Mouse (Mus musculus) thymus, adult 2 months (tissue): ENCODE measurements around the gene Fndc7. TPM values are rescaled to one million over a fixed set of nuclear protein-coding genes. Genes with fewer than 3 reads are reported as not detected.

ENCODE experiments used
- DNase-seq: peaks from one replicate; pipeline ENCODE4 v3.0.0; 2021
- H3K27ac ChIP-seq: fragments of 200-500 bp; 2 replicates; pipeline ENCODE4 v1.5.1; 2012; ENCODE audit warnings: low read length, control low read depth; ENCODE audit not compliant: control insufficient read depth, insufficient read depth
- H3K27me3 ChIP-seq: fragments of 200-500 bp; 2 replicates; pipeline ENCODE4 v1.6.1; 2012; ENCODE audit warnings: mild to moderate bottlenecking, low read length, moderate library complexity, mixed read lengths; ENCODE audit not compliant: control insufficient read depth, insufficient read depth
- H3K36me3 ChIP-seq: fragments of 200-500 bp; 2 replicates; pipeline ENCODE4 v1.6.1; 2012; ENCODE audit warnings: mild to moderate bottlenecking, low read length, moderate library complexity; ENCODE audit not compliant: control insufficient read depth, insufficient read depth
- H3K4me1 ChIP-seq: fragments of 200-500 bp; replicated peaks from 2 replicates; pipeline ENCODE4 v1.6.1; 2012; ENCODE audit warnings: low read length; ENCODE audit not compliant: control insufficient read depth, insufficient read depth
- H3K4me3 ChIP-seq: fragments of 200-500 bp; 2 replicates; pipeline ENCODE4 v1.5.1; 2012; ENCODE audit warnings: mild to moderate bottlenecking, low read length, control low read depth, moderate library complexity; ENCODE audit not compliant: control insufficient read depth, insufficient read depth
- CTCF ChIP-seq: fragments of 200-500 bp; IDR thresholded peaks from 2 replicates; pipeline ENCODE4 v1.5.1; 2012; ENCODE audit warnings: mild to moderate bottlenecking, control low read depth, low read length, moderate library complexity, borderline replicate concordance; ENCODE audit not compliant: control insufficient read depth, poor library complexity, insufficient read depth; ENCODE audit errors: extremely low read depth
- POLR2A ChIP-seq: fragments of 200-500 bp; IDR thresholded peaks from 2 replicates; pipeline ENCODE4 v1.6.1; 2012; ENCODE audit warnings: mild to moderate bottlenecking, low read length, control low read depth, moderate library complexity; ENCODE audit not compliant: control insufficient read depth, poor library complexity, insufficient read depth; ENCODE audit errors: extremely low read depth
- whole genome bisulfite sequencing: fragments of 180-500 bp; shearing (Covaris S2); methylation state at CpG from one replicate; pipeline ENCODE4 v1.1.7; 2018; 5-methylcytosine and 5-hydroxymethylcytosine counted together
- polyA plus RNA-seq: library from polyadenylated mRNA; depleted of rRNA; stranded (reverse); fragments of >200 nt; gene quantifications from 2 replicates; pipeline ENCODE4 v1.2.3, GENCODE M21; 2012

The Fndc7 gene
- polyA plus RNA-seq, 1 experiment: 3.4 TPM

GRCm38 (mm10) chr3:108851075-108851474 is 38.7 kb downstream of the Fndc7 start:
- DNase-seq: no peak

GRCm38 (mm10) chr3:108850506-108850905 is 39.3 kb downstream of the Fndc7 start:
- WGBS: 30% methylated on average over 3 of the region's 3 CpGs
- peaks cover 5% of the 10 kb centered on the region; the same call in 1 of the 2 replicates for H3K4me1 ChIP-seq

More at GRCm38 (mm10) chr3:108851075-108851474, 38.7 kb downstream of the Fndc7 start:
- no peaks in the 10 kb centered on the region for H3K36me3 ChIP-seq
- no peaks in the 10 kb centered on the region for H3K27me3 ChIP-seq
- H3K27ac ChIP-seq: no peak overlapping the region
- no peak overlapping the region for H3K4me3 ChIP-seq
- TF ChIP-seq CTCF (no peak), POLR2A (no peak)
- WGBS: 36% methylated on average over 2 of the region's 2 CpGs
- H3K4me1 ChIP-seq: peaks cover 5% of the 10 kb centered on the region; the same call in 1 of the 2 replicates

GRCm38 (mm10) chr3:108846616-108847015 is 43.2 kb downstream of the Fndc7 start:
- TF ChIP-seq CTCF (no peak), POLR2A (no peak)
- no peak for DNase-seq
- H3K4me3 ChIP-seq: no peak overlapping the region
- H3K27me3 ChIP-seq: no peaks in the 10 kb centered on the region
- H3K36me3 ChIP-seq: no peaks in the 10 kb centered on the region
- 91% methylated on average over 3 of the region's 3 CpGs for WGBS
- peaks cover 5% of the 10 kb centered on the region; the same call in 1 of the 2 replicates for H3K4me1 ChIP-seq
- H3K27ac ChIP-seq: no peak overlapping the region

More at GRCm38 (mm10) chr3:108850506-108850905, 39.3 kb downstream of the Fndc7 start:
- no peaks in the 10 kb centered on the region for H3K36me3 ChIP-seq
- TF ChIP-seq POLR2A: no peak
- no peak overlapping the region for H3K4me3 ChIP-seq
- H3K27me3 ChIP-seq: no peaks in the 10 kb centered on the region
- DNase-seq: peak; percentile 11
- no peak overlapping the region for H3K27ac ChIP-seq

GRCm38 (mm10) chr3:108844521-108844920 is 45.3 kb downstream of the Fndc7 start:
- Histone ChIP-seq H3K4me3 (no peak overlapping the region), H3K27me3 (no peaks in the 10 kb centered on the region), H3K27ac (no peak overlapping the region), H3K36me3 (no peaks in the 10 kb centered on the region), H3K4me1 (no peaks in the 10 kb centered on the region)
- no peak for DNase-seq
- TF ChIP-seq POLR2A (no peak), CTCF (no peak)
- WGBS: 91% methylated on average over 5 of the region's 5 CpGs

GRCm38 (mm10) chr3:108844026-108844425 is 45.8 kb downstream of the Fndc7 start:
- no peaks in the 10 kb centered on the region for H3K27me3 ChIP-seq
- DNase-seq: no peak
- H3K4me1 ChIP-seq: 0 out of 2 replicates have a peak, but pooled peaks cover 2% of the 10 kb centered on the region
- H3K36me3 ChIP-seq: no peaks in the 10 kb centered on the region
- 93% methylated on average over 6 of the region's 6 CpGs for WGBS
- H3K4me3 ChIP-seq: no peak overlapping the region
- no peak overlapping the region for H3K27ac ChIP-seq
- no peak for TF ChIP-seq CTCF
- no peak for TF ChIP-seq POLR2A

GRCm38 (mm10) chr3:108840716-108841054 is 49.1 kb downstream of the Fndc7 start:
- no peak for TF ChIP-seq POLR2A
- TF ChIP-seq CTCF: no peak
- H3K4me3 ChIP-seq: no peak overlapping the region
- H3K27me3 ChIP-seq: no peaks in the 10 kb centered on the region
- 60% methylated on average over 4 of the region's 4 CpGs for WGBS
- H3K27ac ChIP-seq: no peak overlapping the region
- H3K4me1 ChIP-seq: 0 out of 2 replicates have a peak, but pooled peaks cover 2% of the 10 kb centered on the region
- no peaks in the 10 kb centered on the region for H3K36me3 ChIP-seq
- DNase-seq: no peak
